Mouse (Mus musculus) small intestine, adult 2 months (tissue): ENCODE results near the gene Gm15155. TPM values are rescaled to one million over a fixed set of nuclear protein-coding genes. Genes with fewer than 3 reads are reported as not detected.
"Not testable (repeated sequence)": the region's sequence is repeated elsewhere in the genome, so short reads cannot be mapped to it uniquely, and the experiment has no call there.

Experiments used
- H3K27ac ChIP-seq: fragments of 200-500 bp; 2 replicates; pipeline ENCODE4 v1.5.1; 2012; ENCODE audit warnings: low read depth, low read length, control low read depth, inconsistent platforms; ENCODE audit not compliant: insufficient read depth
- H3K27me3 ChIP-seq: fragments of 200-500 bp; 2 replicates; pipeline ENCODE4 v1.6.1; 2012; ENCODE audit warnings: mild to moderate bottlenecking, moderate library complexity, low read length, inconsistent platforms; ENCODE audit not compliant: control insufficient read depth, insufficient read depth
- H3K36me3 ChIP-seq: fragments of 200-500 bp; 2 replicates; pipeline ENCODE4 v1.6.1; 2012; ENCODE audit warnings: mild to moderate bottlenecking, low read length, control low read depth, inconsistent platforms; ENCODE audit not compliant: control insufficient read depth, insufficient read depth
- H3K4me1 ChIP-seq: fragments of 200-500 bp; 2 replicates; pipeline ENCODE4 v1.6.1; 2012; ENCODE audit warnings: low read length, inconsistent platforms, mixed read lengths; ENCODE audit not compliant: control insufficient read depth, insufficient read depth, insufficient read length
- H3K4me3 ChIP-seq: fragments of 200-500 bp; 2 replicates; pipeline ENCODE4 v1.5.1; 2012; ENCODE audit warnings: low read depth, mild to moderate bottlenecking, control low read depth, inconsistent platforms, low read length, moderate library complexity
- CTCF ChIP-seq: fragments of 200-500 bp; IDR thresholded peaks from 2 replicates; pipeline ENCODE4 v1.5.1; 2012; ENCODE audit warnings: low read depth, mild to moderate bottlenecking, control low read depth, inconsistent platforms, low read length, moderate library complexity, mixed read lengths; ENCODE audit not compliant: insufficient replicate concordance, insufficient read length; ENCODE audit errors: extremely low read depth
- POLR2A ChIP-seq: fragments of 200-500 bp; IDR thresholded peaks from 2 replicates; pipeline ENCODE4 v1.6.1; 2012; ENCODE audit warnings: low read depth, mild to moderate bottlenecking, control low read depth, inconsistent platforms, low read length, moderate library complexity
- WGBS: fragments of 180-500 bp; shearing (Covaris S2); methylation state at CpG from one replicate; pipeline ENCODE4 v1.1.7; 2018; 5-methylcytosine and 5-hydroxymethylcytosine counted together
- polyA plus RNA-seq: library from polyadenylated mRNA; depleted of rRNA; stranded (reverse); fragments of >200 nt; gene quantifications from 2 replicates; pipeline ENCODE4 v1.2.3, GENCODE M21; 2012; rRNA removed

The Gm15155 gene
- polyA plus RNA-seq, 1 experiment, result not detected

GRCm38 (mm10) chrX:155903108-155903507 lies 278.6 kb downstream of the Gm15155 start:
- no peaks in the 10 kb centered on the region for H3K27me3 ChIP-seq
- no peaks in the 10 kb centered on the region for H3K4me1 ChIP-seq
- no peak overlapping the region for H3K27ac ChIP-seq
- TF ChIP-seq CTCF, result no peak
- no peak for TF ChIP-seq POLR2A
- no peak overlapping the region for H3K4me3 ChIP-seq
- WGBS, result 11% methylated on average over 1 of the region's 1 CpGs
- no peaks in the 10 kb centered on the region for H3K36me3 ChIP-seq

- no peaks in the 10 kb centered on the region for H3K36me3 ChIP-seq
- H3K27ac ChIP-seq, result no peak overlapping the region
- TF ChIP-seq CTCF (no peak), POLR2A (no peak)
- H3K27me3 ChIP-seq, result no peaks in the 10 kb centered on the region
- WGBS, result 32% methylated on average over 1 of the region's 1 CpGs
- H3K4me1 ChIP-seq, result no peaks in the 10 kb centered on the region
- H3K4me3 ChIP-seq, result no peak overlapping the region
Measured at GRCm38 (mm10) chrX:156009756-156010155, 385.2 kb downstream of the Gm15155 start.

GRCm38 (mm10) chrX:156155776-156156175 lies 531.2 kb downstream of the Gm15155 start:
- Histone ChIP-seq H3K27ac (no peak overlapping the region), H3K27me3 (no peaks in the 10 kb centered on the region), H3K4me1 (no peaks in the 10 kb centered on the region), H3K36me3 (no peaks in the 10 kb centered on the region), H3K4me3 (no peak overlapping the region)
- TF ChIP-seq CTCF (no peak), POLR2A (no peak)
- WGBS, result 56% methylated on average over 2 of the region's 2 CpGs

- TF ChIP-seq CTCF (no peak), POLR2A (no peak)
- Histone ChIP-seq H3K4me3 (no peak overlapping the region), H3K36me3 (no peaks in the 10 kb centered on the region), H3K4me1 (no peaks in the 10 kb centered on the region), H3K27ac (no peak overlapping the region), H3K27me3 (no peaks in the 10 kb centered on the region)
Measured at GRCm38 (mm10) chrX:156171587-156171986, 547.0 kb downstream of the Gm15155 start.

- H3K4me3 ChIP-seq, H3K27ac ChIP-seq, H3K4me1 ChIP-seq, H3K36me3 ChIP-seq, H3K27me3 ChIP-seq: not testable (repeated sequence)
Measured at GRCm38 (mm10) chrX:156303806-156304205, 679.3 kb downstream of the Gm15155 start.

Other genes starting within 250 kb of the Gm15155 start
- 0.11 TPM in 1 of 2 replicates, not detected in the other for gene Ptchd1, start 927 bp upstream of the Gm15155 start, polyA plus RNA-seq